Mouse (Mus musculus): ENCODE measurements at regions not wholly inside any gene's neighbourhood (a gene's known extent, or its start where the extent isn't known, plus 50 kb on each side); places are given as distances from the start of the nearest gene placed in this dataset.

DNA sequence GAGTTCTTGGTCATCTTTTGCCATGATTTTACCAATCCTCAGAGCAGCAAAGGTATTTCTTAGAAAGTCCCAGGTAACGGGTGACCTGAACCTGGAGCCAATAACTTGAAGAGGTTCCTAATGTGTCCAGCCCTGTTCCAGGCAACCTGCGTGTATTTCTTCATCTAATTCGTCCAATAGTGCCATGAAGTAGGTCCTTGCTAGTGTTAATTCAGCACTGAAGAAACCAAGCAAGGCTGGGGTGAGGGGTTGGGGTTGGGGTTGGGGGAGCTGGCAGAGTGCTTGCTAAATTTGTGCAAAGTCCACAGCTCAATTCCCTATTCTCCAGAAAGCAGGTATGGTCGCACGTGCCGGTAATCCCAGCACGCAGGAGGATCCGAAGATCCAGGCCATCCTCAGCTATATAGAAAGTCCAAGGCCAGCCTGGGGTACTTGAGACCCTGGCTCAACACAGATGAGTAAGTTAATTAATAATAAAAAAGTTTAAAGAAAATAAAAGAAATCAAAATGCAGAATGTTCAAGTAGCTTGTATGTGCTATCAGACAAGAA lies 54.6 kb upstream of the Cpsf6 start:
- TF ChIP-seq CTCF (IDR thresholded peaks at IDR 0.05), result no peak
- DNase-seq (ENCODE audit: low read depth, low spot score) (no peak), ATAC-seq (no peak)
- peaks cover 10% of the 10 kb centered on the region for H3K27me3 ChIP-seq
- in situ Hi-C loops (cut with MboI; ENCODE audit: low pct_unique_long_range_greater_than_20kb), result no loop called here
- ChIA-PET CTCF (interaction anchor here (1.7 to 2.3 kb wide), 2 partner anchors 11 to 24 kb away, joined by 6 to 7 read pairs; no protein-coding TSS in a partner anchor), POLR2A (no interaction called here)

DNA sequence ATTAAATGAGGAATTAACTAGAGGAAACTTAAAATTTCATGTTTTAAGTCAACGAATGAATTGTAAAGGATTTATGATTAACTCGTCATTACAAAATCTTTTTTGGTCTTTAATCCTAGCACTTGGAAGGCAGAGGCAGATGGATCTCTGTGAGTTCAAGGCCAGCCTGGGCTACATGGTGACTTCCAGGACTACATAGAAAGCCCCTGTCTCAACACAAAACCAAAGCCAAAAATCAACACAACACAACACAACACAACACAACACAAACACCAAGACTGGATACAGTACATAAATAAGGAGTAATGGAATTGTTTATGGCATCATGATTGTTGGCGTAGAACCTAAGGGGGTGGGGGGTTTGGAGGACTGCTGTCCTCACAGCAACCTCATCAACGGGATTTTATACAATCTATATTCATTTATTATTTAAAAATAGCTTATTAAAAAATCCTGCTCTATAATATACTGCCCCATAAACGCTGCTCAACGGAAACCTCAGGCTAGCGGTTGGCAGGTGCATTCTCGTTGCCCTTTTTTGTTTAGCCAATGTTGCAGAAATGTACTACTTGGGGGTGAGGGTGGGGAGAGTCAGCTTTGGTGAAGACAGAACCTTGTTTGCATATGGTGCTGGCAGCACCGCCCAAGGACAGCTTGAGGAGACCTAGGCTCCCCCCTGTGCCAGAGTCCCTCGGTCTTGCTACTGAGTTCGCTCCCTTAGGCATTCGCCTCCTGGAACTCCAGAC lies 53.9 kb upstream of the Cpsf6 start:
- in situ Hi-C loops (cut with MboI; ENCODE audit: low pct_unique_long_range_greater_than_20kb), result no loop called here
- ChIA-PET CTCF (interaction anchor here (0.7 kb wide), 1 partner anchor 31 kb away, joined by 4 read pairs; no protein-coding TSS in a partner anchor), POLR2A (no interaction called here)
- no peak for TF ChIP-seq CTCF (IDR thresholded peaks at IDR 0.05)
- ATAC-seq (no peak), DNase-seq (ENCODE audit: low read depth, low spot score) (no peak)
- peaks cover 10% of the 10 kb centered on the region for H3K27me3 ChIP-seq

DNA sequence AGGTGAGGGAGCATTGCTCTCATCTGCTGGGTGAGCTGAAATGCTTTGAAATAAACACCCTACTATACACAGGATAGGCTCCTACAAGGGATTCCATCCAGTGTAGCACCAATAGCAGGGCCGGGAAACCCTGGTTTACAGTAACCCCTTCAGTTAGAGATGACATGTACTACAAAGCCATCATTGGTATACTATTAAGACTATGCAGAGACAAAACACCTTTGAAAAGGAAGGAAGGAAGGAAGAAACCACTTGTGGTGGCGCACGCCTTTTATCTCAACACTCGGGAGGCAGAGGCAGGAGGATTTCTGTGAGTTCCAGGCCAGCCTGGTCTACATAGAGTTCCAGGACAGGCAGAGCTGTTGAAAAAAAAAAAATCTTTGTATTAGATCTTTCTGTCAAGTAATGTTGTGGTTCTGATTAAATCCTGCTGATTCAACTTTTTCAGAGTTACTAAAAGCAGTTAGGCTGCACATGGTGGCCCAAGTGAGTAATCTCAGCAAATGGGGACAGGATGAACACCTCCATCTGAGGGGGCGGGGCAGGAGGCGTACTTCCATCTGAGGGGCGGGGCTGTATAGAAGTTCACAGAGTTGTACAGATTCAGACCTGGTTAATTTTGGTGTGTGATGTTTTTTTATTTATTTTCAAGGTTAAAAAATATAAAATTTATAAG lies 53.2 kb upstream of the Cpsf6 start:
- no peak for TF ChIP-seq CTCF (IDR thresholded peaks at IDR 0.05)
- CTCF ChIA-PET, result interaction anchor here (0.7 to 1.3 kb wide), 3 partner anchors 11 to 31 kb away, joined by 3 to 4 read pairs (median 4); no protein-coding TSS in a partner anchor
- POLR2A ChIA-PET, result no interaction called here
- in situ Hi-C loops (cut with MboI; ENCODE audit: low pct_unique_long_range_greater_than_20kb), result no loop called here
- no peak for ATAC-seq
- no peak for DNase-seq (ENCODE audit: low read depth, low spot score)
- H3K27me3 ChIP-seq, result peaks cover 10% of the 10 kb centered on the region

DNA sequence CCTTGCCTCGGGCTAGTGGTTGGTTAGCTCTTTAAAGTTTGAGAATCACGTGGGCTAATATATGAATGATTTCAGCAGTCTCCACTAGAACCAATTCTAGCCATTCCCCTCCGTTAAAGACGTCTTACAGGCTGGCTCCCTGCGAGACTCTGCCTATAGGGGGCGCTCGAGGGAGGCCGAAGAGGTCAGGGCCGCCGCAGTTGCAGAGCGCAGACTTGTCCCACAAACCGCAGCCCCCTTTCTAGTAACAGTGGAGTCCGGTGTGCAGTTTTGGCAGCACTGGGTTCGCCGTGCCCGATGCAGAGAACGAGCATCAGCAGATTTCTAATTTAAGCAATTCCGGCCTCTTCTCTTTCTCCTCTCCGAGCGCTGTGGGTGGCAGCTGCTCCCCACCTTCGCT lies 52.6 kb upstream of the Cpsf6 start:
- peak; percentile 61 for TF ChIP-seq CTCF (IDR thresholded peaks at IDR 0.05)
- ChIA-PET CTCF (interaction anchor here (0.9 to 1.3 kb wide), 3 partner anchors 11 to 87 kb away, joined by 3 to 4 read pairs (median 3); no protein-coding TSS in a partner anchor), POLR2A (no interaction called here)
- peaks cover 10% of the 10 kb centered on the region for H3K27me3 ChIP-seq
- ATAC-seq (no peak), DNase-seq (ENCODE audit: low read depth, low spot score) (no peak)
- in situ Hi-C loops (cut with MboI; ENCODE audit: low pct_unique_long_range_greater_than_20kb), result no loop called here

DNA sequence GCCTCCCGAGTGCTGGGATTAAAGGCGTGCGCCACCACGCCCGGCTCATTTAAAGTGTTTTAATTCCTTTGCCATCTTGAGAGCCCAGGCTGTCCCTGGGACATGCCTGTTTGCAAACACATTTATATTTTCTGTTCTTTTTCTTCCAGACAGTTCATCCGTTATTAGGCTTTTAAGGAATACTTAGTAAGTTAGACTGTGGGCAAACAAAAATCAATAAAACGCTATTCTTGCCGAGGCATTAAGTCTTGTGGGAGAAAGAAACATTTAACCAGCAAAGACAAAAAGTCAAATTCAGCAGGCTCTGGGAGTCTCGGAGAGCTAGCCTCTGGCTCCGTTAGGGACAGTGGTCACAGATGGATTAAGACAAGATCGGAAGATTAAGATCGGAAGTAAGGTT lies 52.0 kb upstream of the Cpsf6 start:
- in situ Hi-C loops (cut with MboI; ENCODE audit: low pct_unique_long_range_greater_than_20kb), result no loop called here
- ChIA-PET CTCF (interaction anchor here (0.9 to 1.3 kb wide), 3 partner anchors 10 to 88 kb away, joined by 3 to 4 read pairs (median 3); no protein-coding TSS in a partner anchor), POLR2A (no interaction called here)
- no peak for DNase-seq (ENCODE audit: low read depth, low spot score)
- H3K27me3 ChIP-seq, result peaks cover 10% of the 10 kb centered on the region
- ATAC-seq, result no peak
- no peak for TF ChIP-seq CTCF (IDR thresholded peaks at IDR 0.05)

DNA sequence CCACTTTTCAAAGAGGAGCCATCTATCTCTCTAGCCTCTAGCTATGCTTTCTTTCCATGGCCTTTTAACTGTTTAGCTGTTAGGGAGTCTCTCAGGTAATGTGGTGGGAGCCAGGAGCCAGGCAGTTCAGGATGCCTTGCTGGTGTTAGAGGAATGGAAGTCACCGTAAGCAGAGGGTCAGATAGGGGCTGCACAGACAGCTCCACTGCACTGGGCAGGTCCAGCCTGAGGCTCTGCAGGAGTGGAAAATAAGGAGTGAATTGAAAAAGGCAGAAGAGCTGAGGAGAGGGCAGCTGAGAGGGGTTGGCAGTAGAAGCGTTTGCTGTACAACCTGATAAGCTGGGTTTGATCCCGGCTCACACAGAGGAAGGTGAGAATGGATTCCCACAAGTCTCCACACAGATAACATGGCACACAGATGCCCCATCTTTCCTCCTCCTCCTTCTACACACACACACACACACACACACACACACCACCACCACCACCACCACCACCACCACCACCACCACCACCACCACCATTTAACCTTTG lies 51.3 kb upstream of the Cpsf6 start:
- in situ Hi-C loops (cut with MboI; ENCODE audit: low pct_unique_long_range_greater_than_20kb), result no loop called here
- ATAC-seq, result no peak
- POLR2A ChIA-PET, result no interaction called here
- CTCF ChIA-PET, result no interaction called here
- peaks cover 12% of the 10 kb centered on the region for H3K27me3 ChIP-seq
- DNase-seq (ENCODE audit: low read depth, low spot score), result no peak
- TF ChIP-seq CTCF (IDR thresholded peaks at IDR 0.05), result no peak

DNA sequence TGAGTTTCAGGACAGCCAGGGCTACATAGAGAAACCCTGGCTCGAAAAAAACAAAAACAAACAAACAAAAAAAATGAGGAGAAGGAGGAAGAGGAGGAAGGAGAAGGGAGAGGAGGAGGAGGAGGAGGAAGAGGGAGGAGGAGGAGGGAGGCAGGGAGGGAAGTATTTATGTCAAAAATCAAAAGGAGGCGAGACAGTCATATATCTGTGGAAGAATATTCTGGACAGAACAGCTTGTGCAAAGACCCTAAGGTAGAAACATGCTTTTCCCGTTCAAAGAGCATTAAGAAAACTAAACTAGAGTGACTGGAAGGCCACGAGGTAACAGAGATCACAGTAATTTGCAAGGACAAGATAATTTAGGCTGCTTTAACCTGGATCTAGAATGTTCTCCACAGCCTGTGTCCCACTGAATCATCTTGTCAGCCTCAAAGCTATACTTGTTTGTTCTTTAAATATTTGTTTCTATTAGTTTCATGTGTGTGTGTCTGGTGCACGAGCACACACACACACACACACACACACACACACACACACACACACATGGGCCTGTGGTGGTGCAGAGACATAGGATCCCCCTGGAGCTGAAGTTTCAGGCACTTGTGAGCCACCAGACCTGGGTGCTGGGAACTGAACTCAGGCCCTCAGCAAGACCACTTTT lies 50.5 kb upstream of the Cpsf6 start:
- ChIA-PET CTCF (no interaction called here), POLR2A (interaction anchor here (0.6 kb wide), 1 partner anchor 94 kb away, joined by 3 read pairs; no protein-coding TSS in a partner anchor)
- in situ Hi-C loops (cut with MboI; ENCODE audit: low pct_unique_long_range_greater_than_20kb), result no loop called here
- no peak for DNase-seq (ENCODE audit: low read depth, low spot score)
- no peak for TF ChIP-seq CTCF (IDR thresholded peaks at IDR 0.05)
- no peak for ATAC-seq
- H3K27me3 ChIP-seq, result peaks cover 16% of the 10 kb centered on the region

DNA sequence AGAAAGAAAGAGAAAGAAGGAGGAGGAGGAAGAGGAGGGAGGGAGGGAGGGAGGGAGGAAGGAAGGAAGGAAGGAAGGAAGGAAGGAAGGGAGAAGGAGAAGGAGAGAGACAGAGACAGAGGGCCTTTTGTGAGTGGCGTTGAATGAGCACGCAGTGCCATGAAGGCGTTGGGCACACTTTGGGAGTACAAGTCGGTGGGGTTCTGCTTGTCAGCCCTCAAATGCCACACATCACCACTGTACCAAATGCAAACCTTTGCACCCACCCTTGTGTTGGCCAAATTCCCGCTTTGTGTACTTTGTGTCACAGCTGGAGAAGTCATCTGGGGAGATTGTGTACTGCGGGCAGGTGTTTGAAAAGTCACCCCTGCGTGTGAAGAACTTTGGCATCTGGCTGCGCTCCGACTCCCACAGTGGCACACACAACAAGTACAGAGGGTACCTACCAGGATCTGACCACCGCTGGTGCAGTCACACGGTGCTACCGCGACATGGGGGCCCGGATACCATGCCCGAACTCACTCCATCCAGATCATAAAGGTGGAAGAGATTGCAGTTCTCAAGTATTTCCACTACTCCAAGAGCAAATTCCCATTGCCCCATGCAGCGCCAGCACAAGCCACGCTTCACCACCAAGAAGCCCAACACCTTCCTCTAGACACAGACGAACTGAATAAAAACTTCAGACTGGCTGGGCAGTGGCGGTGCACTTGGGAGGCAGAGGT lies 49.8 kb upstream of the Cpsf6 start:
- TF ChIP-seq CTCF (IDR thresholded peaks at IDR 0.05), result no peak
- H3K27me3 ChIP-seq, result peaks cover 13% of the 10 kb centered on the region
- DNase-seq (ENCODE audit: low read depth, low spot score) (no peak), ATAC-seq (no peak)
- ChIA-PET CTCF (no interaction called here), POLR2A (interaction anchor here (0.6 kb wide), 1 partner anchor 94 kb away, joined by 3 read pairs; no protein-coding TSS in a partner anchor)
- in situ Hi-C loops (cut with MboI; ENCODE audit: low pct_unique_long_range_greater_than_20kb), result no loop called here
